Mouse (Mus musculus) forebrain, embryonic 15.5 days (tissue): Measurements from ENCODE around the gene Kpnb1. TPM values are rescaled to one million over a fixed set of nuclear protein-coding genes. Genes with fewer than 3 reads are reported as not detected.

Experiments used
- ATAC-seq: fragments of 200-750 bp; cut with Nextera tagmentation; replicated peaks from 2 replicates; pipeline ENCODE4 v1.8.0; 2017; ENCODE audit warnings: mild to moderate bottlenecking, moderate TSS enrichment, moderate library complexity
- H3K27ac ChIP-seq: fragments of 300-500 bp; sonication (generic); replicated peaks from 2 replicates; pipeline ENCODE4 v1.5.1; 2015; ENCODE audit warnings: mild to moderate bottlenecking, inconsistent platforms
- H3K27me3 ChIP-seq: fragments of 300-500 bp; sonication (generic); 2 replicates; pipeline ENCODE4 v1.6.1; 2015; ENCODE audit warnings: inconsistent platforms
- H3K36me3 ChIP-seq: fragments of 300-500 bp; sonication (generic); 2 replicates; pipeline ENCODE4 v1.6.1; 2015; ENCODE audit warnings: mild to moderate bottlenecking, inconsistent platforms
- H3K4me1 ChIP-seq: fragments of 300-500 bp; sonication (generic); 2 replicates; pipeline ENCODE4 v1.6.1; 2015; ENCODE audit warnings: inconsistent platforms
- H3K4me2 ChIP-seq: fragments of 300-500 bp; sonication (generic); replicated peaks from 2 replicates; pipeline ENCODE4 v1.6.1; 2015; ENCODE audit warnings: mild to moderate bottlenecking, inconsistent platforms
- H3K4me3 ChIP-seq: fragments of 300-500 bp; sonication (generic); 2 replicates; pipeline ENCODE4 v1.5.1; 2015; ENCODE audit warnings: mild to moderate bottlenecking, inconsistent platforms
- H3K9ac ChIP-seq: fragments of 300-500 bp; sonication (generic); replicated peaks from 2 replicates; pipeline ENCODE4 v1.6.1; 2015; ENCODE audit warnings: mild to moderate bottlenecking, inconsistent platforms
- H3K9me3 ChIP-seq: fragments of 300-500 bp; sonication (generic); 2 replicates; pipeline ENCODE4 v1.6.1; 2016; ENCODE audit warnings: inconsistent platforms
- WGBS: fragments of 180-500 bp; shearing (Covaris S2); methylation state at CpG from one replicate; pipeline ENCODE4 v1.1.7; 2015; ENCODE audit warnings: mixed read lengths; 5-methylcytosine and 5-hydroxymethylcytosine counted together
- polyA plus RNA-seq: library from polyadenylated mRNA; unstranded; fragments of >200 nt; fragmentation: Nextera tagmentation; extraction: Ambion mirVana; gene quantifications from 2 replicates; pipeline ENCODE4 v1.2.1, GENCODE M21; 2015

The Kpnb1 gene
- polyA plus RNA-seq, 1 experiment from 2014 or later = 41.8 TPM

DNA sequence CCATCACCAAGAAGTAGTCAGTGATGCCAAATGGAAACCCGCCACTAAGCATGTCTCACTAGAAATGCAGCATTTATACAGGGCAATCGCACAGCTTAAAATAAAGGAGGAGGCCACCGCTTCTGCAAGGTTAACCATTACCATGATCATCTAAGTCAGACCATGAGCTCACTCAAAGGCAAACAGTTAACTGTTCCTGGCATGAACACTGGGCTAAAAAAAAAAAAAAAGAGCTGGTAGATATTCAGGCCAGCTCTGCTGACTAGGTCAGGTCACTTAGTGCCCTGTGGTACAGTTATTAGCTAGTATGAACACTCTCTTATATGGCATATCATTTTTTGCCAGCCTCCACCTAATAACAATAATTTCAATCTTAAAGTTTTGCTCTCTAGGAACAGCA lies 5.2 kb downstream of the Kpnb1 start:
- Histone ChIP-seq H3K27ac (no peak overlapping the region), H3K4me1 (peaks cover 31% of the 10 kb centered on the region), H3K36me3 (peaks cover 83% of the 10 kb centered on the region), H3K9ac (no peak overlapping the region), H3K9me3 (no peaks in the 10 kb centered on the region), H3K4me3 (no peak overlapping the region), H3K4me2 (no peak overlapping the region), H3K27me3 (no peaks in the 10 kb centered on the region)
- no peak for ATAC-seq
- WGBS = 95% methylated on average over 3 of the region's 3 CpGs

DNA sequence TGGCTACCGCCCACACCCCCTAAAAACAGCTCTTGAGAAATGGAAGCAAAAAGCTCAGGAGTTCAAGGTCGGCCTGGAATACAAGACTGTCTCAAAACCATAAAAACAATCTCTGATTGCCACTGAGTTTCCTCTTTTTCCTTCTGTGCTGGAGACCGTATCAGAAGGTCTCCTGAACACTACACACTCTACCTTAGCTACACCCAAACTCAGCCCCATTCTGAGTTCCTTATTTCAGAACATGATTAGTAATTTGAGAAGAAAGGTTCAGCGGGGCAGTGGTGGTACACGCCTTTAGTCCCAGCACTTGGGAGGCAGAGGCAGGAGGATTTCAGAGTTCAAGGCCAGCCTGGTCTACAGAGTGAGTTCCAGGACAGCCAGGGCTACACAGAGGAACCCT lies 6.6 kb downstream of the Kpnb1 start:
- Histone ChIP-seq H3K4me3 (no peak overlapping the region), H3K27me3 (no peaks in the 10 kb centered on the region), H3K9me3 (no peaks in the 10 kb centered on the region), H3K36me3 (peaks cover 96% of the 10 kb centered on the region), H3K9ac (no peak overlapping the region), H3K27ac (no peak overlapping the region), H3K4me2 (no peak overlapping the region), H3K4me1 (peaks cover 24% of the 10 kb centered on the region)
- 81% methylated on average over 5 of the region's 5 CpGs for WGBS
- no peak for ATAC-seq

DNA sequence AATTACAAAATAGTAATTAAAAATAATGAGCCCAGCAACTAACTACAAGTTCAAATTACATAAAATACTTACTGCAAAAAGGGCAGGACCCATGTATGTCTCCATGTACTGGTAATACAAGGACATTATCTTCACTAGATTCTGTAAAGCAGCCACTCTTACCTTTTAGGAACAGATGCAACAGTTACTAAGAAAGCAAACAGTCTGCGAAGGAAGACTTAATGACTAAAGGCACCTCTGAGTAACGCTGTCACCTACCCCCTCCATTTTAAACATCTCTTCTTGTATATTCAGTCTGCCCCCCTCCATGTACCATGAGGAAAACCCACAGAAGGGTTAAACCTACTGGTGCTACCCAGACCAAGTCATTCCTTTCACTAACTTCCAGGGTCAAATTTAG lies 9.5 kb downstream of the Kpnb1 start:
- H3K36me3 ChIP-seq = peaks cover 98% of the 10 kb centered on the region
- 93% methylated on average over 2 of the region's 2 CpGs for WGBS
- H3K4me2 ChIP-seq = no peak overlapping the region
- H3K4me3 ChIP-seq = no peak overlapping the region
- H3K9me3 ChIP-seq = no peaks in the 10 kb centered on the region
- H3K9ac ChIP-seq = no peak overlapping the region
- ATAC-seq = no peak
- H3K27me3 ChIP-seq = no peaks in the 10 kb centered on the region
- peaks cover 3% of the 10 kb centered on the region; the same call in 1 of the 2 replicates for H3K4me1 ChIP-seq
- H3K27ac ChIP-seq = no peak overlapping the region

DNA sequence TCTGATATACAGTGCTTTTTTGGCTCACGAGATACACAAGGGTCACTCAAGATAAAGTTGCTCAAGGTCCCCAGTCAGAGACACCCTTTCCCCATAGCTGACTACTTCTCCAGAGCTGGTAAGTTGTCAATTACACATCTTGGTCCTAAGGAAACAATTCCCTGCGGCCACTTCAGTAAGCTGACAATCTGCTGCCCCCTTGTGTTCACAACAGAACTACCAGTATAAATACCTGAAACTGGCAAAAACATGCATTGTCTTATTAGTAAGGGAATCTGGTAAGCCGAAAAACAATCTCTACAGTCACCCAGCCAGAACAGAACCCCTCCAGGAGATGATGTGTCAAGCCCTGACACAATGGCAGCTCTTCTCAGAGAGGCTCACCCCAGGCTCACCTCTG lies 10.8 kb downstream of the Kpnb1 start:
- no peak for ATAC-seq
- no peak overlapping the region for H3K4me3 ChIP-seq
- H3K36me3 ChIP-seq = peaks cover 97% of the 10 kb centered on the region
- WGBS = 42% methylated on average over 3 of the region's 3 CpGs
- H3K27me3 ChIP-seq = no peaks in the 10 kb centered on the region
- no peak overlapping the region for H3K4me2 ChIP-seq
- H3K27ac ChIP-seq = no peak overlapping the region
- no peaks in the 10 kb centered on the region for H3K4me1 ChIP-seq
- H3K9me3 ChIP-seq = no peaks in the 10 kb centered on the region
- no peak overlapping the region for H3K9ac ChIP-seq

DNA sequence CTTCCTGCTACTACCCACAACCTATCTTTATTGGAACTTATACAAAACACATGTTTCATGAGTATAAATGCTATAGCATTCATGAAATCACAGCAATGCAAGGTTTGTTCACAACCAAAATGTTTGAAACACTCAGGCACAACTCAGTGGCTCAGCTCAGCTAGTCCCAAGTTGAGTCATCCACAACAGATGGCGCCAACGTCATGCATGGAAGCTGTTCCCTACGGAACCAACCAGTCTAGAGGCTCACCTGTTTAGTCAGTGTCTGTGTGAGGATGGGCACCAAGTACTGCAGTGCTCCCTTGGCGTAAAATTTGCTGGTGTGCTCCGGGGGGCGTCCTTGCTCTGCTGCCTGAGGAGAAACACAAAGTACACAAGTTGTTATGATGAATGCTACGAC lies 12.2 kb downstream of the Kpnb1 start:
- Histone ChIP-seq H3K9ac (no peak overlapping the region), H3K9me3 (no peaks in the 10 kb centered on the region), H3K4me2 (no peak overlapping the region), H3K36me3 (peaks cover 97% of the 10 kb centered on the region), H3K27ac (no peak overlapping the region), H3K4me3 (no peak overlapping the region), H3K4me1 (no peaks in the 10 kb centered on the region), H3K27me3 (no peaks in the 10 kb centered on the region)
- no peak for ATAC-seq
- 94% methylated on average over 7 of the region's 7 CpGs for WGBS

DNA sequence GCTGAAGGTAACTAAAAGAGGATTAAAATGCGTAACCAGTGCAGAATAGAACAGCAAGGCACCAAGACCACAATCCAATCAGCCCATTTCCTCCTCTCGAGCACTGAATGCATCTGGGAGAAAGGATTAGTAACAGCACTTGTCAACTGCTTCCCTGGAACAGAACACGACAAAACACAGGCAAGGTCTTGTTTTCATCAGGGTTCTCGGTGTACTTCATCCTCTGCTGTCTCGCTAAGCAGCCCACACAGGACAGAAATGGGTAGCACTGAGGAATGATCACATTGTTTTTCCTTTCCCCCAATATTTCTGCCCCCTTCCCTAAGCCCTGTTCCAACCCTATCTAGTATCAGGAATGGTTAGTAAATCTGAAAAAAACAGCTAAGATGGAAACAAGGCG lies 27.3 kb downstream of the Kpnb1 start:
- 61% methylated on average over 6 of the region's 6 CpGs for WGBS
- H3K4me1 ChIP-seq = no peaks in the 10 kb centered on the region
- no peaks in the 10 kb centered on the region for H3K27me3 ChIP-seq
- no peak overlapping the region for H3K4me3 ChIP-seq
- no peak overlapping the region for H3K27ac ChIP-seq
- no peak overlapping the region for H3K9ac ChIP-seq
- H3K36me3 ChIP-seq = peaks cover 87% of the 10 kb centered on the region
- no peak for ATAC-seq
- H3K4me2 ChIP-seq = no peak overlapping the region
- no peaks in the 10 kb centered on the region for H3K9me3 ChIP-seq

DNA sequence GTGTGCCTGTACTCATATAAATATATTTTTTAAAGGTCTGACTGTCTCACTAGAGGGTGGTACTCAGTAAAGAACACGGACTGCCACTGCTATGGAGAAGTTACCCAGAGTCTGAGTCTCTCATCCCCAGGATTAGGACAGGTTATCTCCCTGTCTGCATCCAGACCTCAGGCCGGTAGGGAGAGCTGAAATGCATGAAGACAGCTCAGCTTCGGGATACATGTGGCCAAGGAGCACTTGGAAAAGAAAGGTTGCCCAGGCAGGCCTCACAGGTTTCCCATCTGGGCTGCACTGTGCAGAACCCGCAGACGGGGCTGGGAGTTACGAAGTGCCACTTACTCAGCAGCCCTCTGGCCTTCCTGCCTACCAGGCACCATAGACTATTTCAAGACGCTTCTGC lies 30.7 kb downstream of the Kpnb1 start:
- WGBS = 64% methylated on average over 7 of the region's 7 CpGs
- H3K4me3 ChIP-seq = no peak overlapping the region
- no peaks in the 10 kb centered on the region for H3K27me3 ChIP-seq
- no peak overlapping the region for H3K9ac ChIP-seq
- H3K9me3 ChIP-seq = no peaks in the 10 kb centered on the region
- H3K4me2 ChIP-seq = no peak overlapping the region
- no peak overlapping the region for H3K27ac ChIP-seq
- H3K36me3 ChIP-seq = peaks cover 62% of the 10 kb centered on the region
- H3K4me1 ChIP-seq = peaks cover 9% of the 10 kb centered on the region
- no peak for ATAC-seq

DNA sequence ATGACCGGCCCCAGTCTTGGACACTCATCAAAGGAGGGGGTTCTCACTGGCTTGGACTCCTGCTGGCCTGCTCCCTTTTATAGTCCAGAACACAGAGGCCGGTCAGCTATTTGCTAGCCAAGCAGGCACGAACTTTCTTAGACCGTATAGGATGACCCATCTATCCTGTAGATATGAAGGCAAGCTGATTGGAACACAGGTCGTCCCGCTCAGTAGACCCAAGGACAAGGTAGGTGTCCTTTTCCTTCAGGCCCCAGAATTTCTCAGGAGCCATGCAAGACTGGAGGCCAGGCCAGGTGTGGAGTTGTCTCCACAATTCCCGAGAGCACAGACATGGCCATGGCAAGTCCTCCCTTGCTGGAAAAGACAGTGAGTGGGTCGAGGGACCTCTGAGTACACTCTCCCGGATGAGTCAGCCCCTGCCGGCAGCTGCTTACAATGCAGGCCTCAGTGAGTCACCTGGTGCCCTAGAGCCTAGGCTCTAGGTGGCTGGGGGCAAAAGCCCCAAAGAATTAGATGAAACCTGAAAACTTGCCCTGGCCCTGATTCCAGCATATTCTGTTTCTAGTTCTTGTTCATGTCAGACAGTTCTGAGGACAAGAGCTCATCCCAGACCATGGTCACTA lies 34.9 kb downstream of the Kpnb1 start:
- Histone ChIP-seq H3K4me1 (peaks cover 33% of the 10 kb centered on the region), H3K36me3 (peaks cover 21% of the 10 kb centered on the region), H3K27ac (no peak overlapping the region), H3K27me3 (no peaks in the 10 kb centered on the region), H3K9me3 (no peaks in the 10 kb centered on the region), H3K4me3 (peak overlapping the region; percentile 93; the same call in 1 of the 2 replicates), H3K9ac (0 out of 2 replicates have a peak overlapping the region, but pooled peaks have one; percentile 85), H3K4me2 (peak overlapping the region; percentile 82; the same call in 1 of the 2 replicates)
- no peak for ATAC-seq
- WGBS = 16% methylated on average over 10 of the region's 10 CpGs

DNA sequence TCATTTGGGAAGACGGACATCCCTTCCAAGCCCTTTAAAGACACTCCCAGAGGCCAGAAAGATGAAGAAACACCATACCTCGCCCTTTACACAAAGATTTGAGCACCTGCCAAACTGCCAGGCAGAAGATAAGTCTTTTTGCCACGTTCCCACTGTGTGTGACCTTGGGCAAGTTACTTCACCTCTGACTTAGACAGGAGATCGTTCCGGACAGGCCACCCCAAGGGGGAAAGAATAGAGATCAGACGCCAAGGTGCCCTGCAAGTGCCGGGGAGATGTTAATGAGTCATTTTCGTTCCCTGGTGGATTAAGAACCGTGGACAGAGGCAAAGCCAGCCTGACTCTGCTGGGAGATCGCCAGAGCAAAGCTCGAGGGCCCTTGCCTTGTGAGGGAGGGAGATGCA lies 35.7 kb downstream of the Kpnb1 start:
- WGBS = 1% methylated on average over 11 of the region's 11 CpGs
- Histone ChIP-seq H3K27ac (no peak overlapping the region), H3K4me1 (peaks cover 33% of the 10 kb centered on the region), H3K9ac (peak overlapping the region; percentile 85), H3K27me3 (no peaks in the 10 kb centered on the region), H3K36me3 (peaks cover 18% of the 10 kb centered on the region), H3K9me3 (no peaks in the 10 kb centered on the region), H3K4me3 (peak overlapping the region; percentile 93), H3K4me2 (peak overlapping the region; percentile 82)
- ATAC-seq = no peak

DNA sequence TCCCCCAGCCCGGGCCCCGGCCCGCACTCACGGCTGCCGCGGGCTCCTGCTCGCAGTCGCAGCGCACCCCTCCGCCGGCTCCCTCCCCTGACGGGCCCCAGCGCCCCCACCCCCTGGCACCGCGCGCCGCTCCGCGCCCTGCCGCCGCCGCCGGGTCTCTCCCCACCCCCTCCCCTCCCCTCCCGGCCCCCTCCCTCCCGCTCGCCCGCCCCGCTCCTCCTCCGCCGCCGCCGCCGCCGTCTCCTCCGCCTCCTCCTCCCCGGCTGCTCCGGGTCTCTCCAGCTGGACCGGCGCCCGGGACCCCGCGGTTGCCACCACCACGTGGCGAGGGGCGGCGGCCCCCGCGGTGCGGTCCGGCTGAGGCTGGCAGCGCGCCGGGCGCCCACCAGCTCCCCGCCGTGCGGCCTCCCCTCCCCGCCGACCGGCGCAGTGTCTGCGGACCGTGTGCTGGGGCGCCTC lies 36.3 kb downstream of the Kpnb1 start, which contains the start of gene Tbkbp1:
Tbkbp1 (minus strand) TSS at position 153 of the 459 bp plus-strand sequence.
- peak; percentile 47 for ATAC-seq
- H3K4me3 ChIP-seq = peak within 1 kb of the TSS; percentile 93
- no peaks in the 10 kb centered on the region for H3K27me3 ChIP-seq
- peak within 1 kb of the TSS; percentile 90 for H3K27ac ChIP-seq
- peak within 1 kb of the TSS; percentile 85 for H3K9ac ChIP-seq
- peaks cover 37% of the 10 kb centered on the region for H3K4me1 ChIP-seq
- H3K36me3 ChIP-seq = peaks cover 15% of the 10 kb centered on the region
- WGBS = 1% methylated on average over 33 of the region's 64 CpGs
- H3K9me3 ChIP-seq = no peaks in the 10 kb centered on the region
- H3K4me2 ChIP-seq = peak within 1 kb of the TSS; percentile 82

DNA sequence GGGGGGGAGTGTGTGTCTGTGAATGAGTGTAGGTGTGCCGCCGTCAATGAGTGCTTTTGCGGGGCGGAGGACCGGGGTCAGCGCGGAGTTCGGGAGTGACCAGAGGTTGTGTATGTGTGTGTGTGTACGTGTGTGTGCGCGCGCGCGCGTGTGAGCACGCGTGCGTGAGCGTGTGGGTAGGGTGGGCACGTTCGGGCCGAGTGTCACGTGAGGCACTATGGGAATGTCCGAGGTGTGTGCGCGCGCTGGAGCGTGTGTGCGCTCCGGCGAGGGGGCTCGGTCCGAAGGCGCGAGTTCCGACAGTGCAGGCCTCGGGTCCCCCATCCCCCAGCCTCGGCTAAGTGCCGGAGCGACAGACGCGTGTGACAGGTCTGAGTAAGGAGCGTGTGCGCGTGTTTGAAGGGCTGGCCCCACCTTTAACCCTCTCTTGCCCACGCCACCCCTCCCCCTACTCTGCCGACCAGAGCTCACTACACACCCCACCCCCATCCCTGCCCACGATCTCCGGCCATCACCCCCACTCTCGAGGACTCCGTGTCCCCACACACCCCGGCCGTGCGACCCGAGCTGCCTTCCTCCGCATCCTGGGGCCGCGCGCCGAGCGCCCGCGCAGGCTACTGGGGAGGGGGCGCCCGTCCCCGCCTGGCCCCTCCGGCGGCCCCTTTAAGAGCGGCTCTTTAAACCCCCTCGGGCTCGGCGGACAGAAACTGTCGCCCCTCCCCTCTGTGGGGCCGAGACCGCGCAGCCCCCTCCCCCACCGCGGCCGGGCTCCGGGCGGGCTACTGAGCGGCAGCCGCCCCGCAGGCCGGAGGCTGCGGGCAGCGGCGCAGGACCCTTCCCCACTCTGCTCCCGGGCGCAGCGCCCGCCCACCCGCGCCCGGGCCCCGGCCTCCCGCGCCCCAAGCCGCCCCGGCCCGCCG lies 37.0 kb downstream of the Kpnb1 start:
- Histone ChIP-seq H3K27ac (peak overlapping the region; percentile 90), H3K9me3 (no peaks in the 10 kb centered on the region), H3K4me3 (peak overlapping the region; percentile 93), H3K4me1 (peaks cover 39% of the 10 kb centered on the region), H3K9ac (peak overlapping the region; percentile 85), H3K27me3 (no peaks in the 10 kb centered on the region), H3K36me3 (peaks cover 20% of the 10 kb centered on the region), H3K4me2 (peak overlapping the region; percentile 82)
- ATAC-seq = peak; percentile 71
- under 1% methylated on average over 93 of the region's 102 CpGs for WGBS

DNA sequence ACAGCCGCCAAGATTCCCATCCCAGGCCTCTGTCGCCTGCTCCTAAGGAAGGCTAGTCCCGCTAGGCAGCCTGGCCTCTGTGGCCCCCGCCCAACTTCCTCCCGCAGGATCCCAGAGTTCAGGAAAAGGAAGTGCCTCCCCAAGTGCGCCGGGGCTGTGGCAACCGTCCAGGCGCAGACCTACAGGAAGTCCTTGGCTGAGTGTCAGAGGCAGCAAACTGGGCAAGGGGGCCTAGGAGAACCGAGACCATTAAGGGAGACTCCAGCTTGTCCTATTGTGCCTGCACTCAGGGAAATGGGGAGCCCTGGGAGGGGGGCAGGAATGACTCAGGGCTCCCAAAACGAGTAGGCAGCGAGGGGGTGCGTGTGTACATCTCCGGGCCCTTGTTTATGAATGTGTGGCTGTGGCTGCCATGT lies 37.7 kb downstream of the Kpnb1 start:
- peak overlapping the region; percentile 90 for H3K27ac ChIP-seq
- no peaks in the 10 kb centered on the region for H3K27me3 ChIP-seq
- H3K4me3 ChIP-seq = peak overlapping the region; percentile 93
- H3K4me1 ChIP-seq = peaks cover 39% of the 10 kb centered on the region
- H3K9me3 ChIP-seq = no peaks in the 10 kb centered on the region
- H3K36me3 ChIP-seq = peaks cover 17% of the 10 kb centered on the region
- ATAC-seq = peak; percentile 53; the same call in 1 of the 2 replicates
- H3K9ac ChIP-seq = peak overlapping the region; percentile 85
- 3% methylated on average over 14 of the region's 14 CpGs for WGBS
- peak overlapping the region; percentile 82 for H3K4me2 ChIP-seq
